Mouse (Mus musculus): ENCODE data around the gene Bckdhb.

DNA sequence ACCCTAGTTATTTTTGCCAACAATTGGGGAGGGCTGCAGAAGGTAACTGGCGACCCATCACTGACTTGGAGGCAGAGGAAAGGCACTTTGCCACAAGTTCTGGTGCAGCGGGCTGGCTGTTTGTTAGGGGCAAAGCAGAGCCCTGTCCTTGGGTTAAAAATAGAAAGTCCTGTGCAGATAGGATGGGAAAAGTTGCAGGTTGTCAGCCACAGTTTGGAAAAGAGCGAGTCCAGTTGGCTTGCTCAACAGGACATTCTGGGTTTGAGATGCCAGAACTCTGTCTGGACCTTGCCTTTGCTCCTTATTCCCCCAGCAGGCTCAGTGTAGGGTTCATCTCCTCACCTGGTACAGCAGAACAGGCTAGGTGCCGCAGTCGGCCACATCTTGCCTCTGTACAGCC, 200.1 kb downstream of the Bckdhb start:
- TF ChIP-seq CTCF (IDR thresholded peaks at IDR 0.05; ENCODE audit: insufficient read depth, low read depth, low read length) = no peak
- no peak for TF ChIP-seq POLR2A (IDR thresholded peaks at IDR 0.05; ENCODE audit: insufficient read depth, low read depth, low read length)

All from olfactory bulb, adult 2 months (tissue).